Mouse (Mus musculus): ENCODE measurements around the gene Ddx55.

The Ddx55 gene

DNA sequence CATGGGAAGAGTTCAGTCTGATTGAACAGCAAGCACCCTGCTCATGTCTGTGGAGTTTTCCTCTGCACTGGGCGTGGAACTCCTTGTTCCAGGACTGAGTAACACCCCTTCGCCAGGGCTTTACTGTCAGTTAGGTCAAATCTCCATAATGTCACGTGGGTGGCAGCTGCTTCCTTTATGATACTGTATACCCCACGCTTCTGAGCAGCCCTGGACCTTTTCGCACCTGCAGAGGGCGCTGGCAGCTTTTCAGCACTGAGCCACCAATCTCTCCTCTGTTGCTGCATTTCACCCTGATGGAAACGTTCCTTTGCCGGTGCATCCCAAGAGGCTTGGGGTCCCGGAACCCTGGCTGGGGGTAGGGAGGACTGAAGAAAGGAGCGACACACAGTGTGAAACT is 58.3 kb downstream of the Ddx55 start:
- DNase-seq (ENCODE audit: low spot score in 2 of 2): peak in 1 of 2 experiments; percentile 9

- DNase-seq (ENCODE audit: low spot score in 2 of 2): no peak
These were observed 62.0 kb downstream of the Ddx55 start for GRCm38 (mm10) chr5:124614709-124615108.

- no peak for DNase-seq (ENCODE audit: low spot score in 2 of 2)
These were observed 66.0 kb downstream of the Ddx55 start for GRCm38 (mm10) chr5:124618711-124619110.

Data from spleen, postnatal 14 days (tissue).